Mouse (Mus musculus): Measurements from ENCODE around the gene Gm37240. TPM values are rescaled to one million over a fixed set of nuclear protein-coding genes. Genes with fewer than 3 reads are reported as not detected.
A peak's percentile ranks its signal among the peaks of the same experiment; 100 is the strongest.

Gene Gm37240
- polyA plus RNA-seq (2015; fragmentation: Nextera tagmentation; extraction: Ambion mirVana), result 0.93 and 1.5 TPM in 2 replicates

- H3K9me3 ChIP-seq (ENCODE audit: control insufficient read depth, low read length), result no peaks in the 10 kb centered on the region
- under 1% methylated on average over 43 of the region's 48 CpGs for WGBS
- H3K27ac ChIP-seq (ENCODE audit: low read depth, low read length), result no peak within 1 kb of the TSS
- peak within 1 kb of the TSS; percentile 91 for H3K4me2 ChIP-seq (ENCODE audit: low read length)
- peaks cover 8% of the 10 kb centered on the region for H3K4me1 ChIP-seq (ENCODE audit: control insufficient read depth, insufficient read depth, low read depth, low read length)
- no peaks in the 10 kb centered on the region for H3K36me3 ChIP-seq (ENCODE audit: control insufficient read depth, insufficient read depth, low read length)
- peaks cover 3% of the 10 kb centered on the region for H3K27me3 ChIP-seq (replicated peaks; ENCODE audit: control insufficient read depth, insufficient read depth, low read length)
- H3K4me3 ChIP-seq (ENCODE audit: low read length), result peak within 1 kb of the TSS; percentile 65
- peak within 1 kb of the TSS; percentile 45 for H3K9ac ChIP-seq (ENCODE audit: low read depth, low read length)
- ATAC-seq, result peak; percentile 88
Measured at GRCm38 (mm10) chr3:85887239-85887827, at the start of gene Gm37240, which contains the start of gene Glt28d2. Gene Gm37240, minus strand, starts transcription at chr3:85887518. Gene Glt28d2, minus strand, starts transcription at chr3:85887516.

- H3K36me3 ChIP-seq (ENCODE audit: control insufficient read depth, insufficient read depth, low read length), result no peaks in the 10 kb centered on the region
- no peak overlapping the region for H3K4me3 ChIP-seq (ENCODE audit: low read length)
- 91% methylated on average over 5 of the region's 5 CpGs for WGBS
- no peak overlapping the region for H3K4me2 ChIP-seq (ENCODE audit: low read length)
- no peak overlapping the region for H3K27ac ChIP-seq (ENCODE audit: low read depth, low read length)
- no peaks in the 10 kb centered on the region for H3K27me3 ChIP-seq (replicated peaks; ENCODE audit: control insufficient read depth, insufficient read depth, low read length)
- ATAC-seq, result no peak
- no peaks in the 10 kb centered on the region for H3K9me3 ChIP-seq (ENCODE audit: control insufficient read depth, low read length)
- H3K4me1 ChIP-seq (ENCODE audit: control insufficient read depth, insufficient read depth, low read depth, low read length), result no peaks in the 10 kb centered on the region
- no peak overlapping the region for H3K9ac ChIP-seq (ENCODE audit: low read depth, low read length)
Measured at GRCm38 (mm10) chr3:85933586-85933985, 46.3 kb upstream of the Gm37240 start.

GRCm38 (mm10) chr3:85931859-85932258 is 44.5 kb upstream of the Gm37240 start:
- H3K27me3 ChIP-seq (replicated peaks; ENCODE audit: control insufficient read depth, insufficient read depth, low read length), result no peaks in the 10 kb centered on the region
- no peaks in the 10 kb centered on the region for H3K4me1 ChIP-seq (ENCODE audit: control insufficient read depth, insufficient read depth, low read depth, low read length)
- no peaks in the 10 kb centered on the region for H3K36me3 ChIP-seq (ENCODE audit: control insufficient read depth, insufficient read depth, low read length)
- no peak overlapping the region for H3K4me3 ChIP-seq (ENCODE audit: low read length)
- no peak overlapping the region for H3K9ac ChIP-seq (ENCODE audit: low read depth, low read length)
- H3K27ac ChIP-seq (ENCODE audit: low read depth, low read length), result no peak overlapping the region
- WGBS, result 92% methylated on average over 6 of the region's 6 CpGs
- no peak for ATAC-seq
- no peak overlapping the region for H3K4me2 ChIP-seq (ENCODE audit: low read length)
- H3K9me3 ChIP-seq (ENCODE audit: control insufficient read depth, low read length), result no peaks in the 10 kb centered on the region

GRCm38 (mm10) chr3:85930671-85931255 is 43.4 kb upstream of the Gm37240 start:
- no peak overlapping the region for H3K4me2 ChIP-seq (ENCODE audit: low read length)
- H3K4me3 ChIP-seq (ENCODE audit: low read length), result no peak overlapping the region
- H3K27me3 ChIP-seq (replicated peaks; ENCODE audit: control insufficient read depth, insufficient read depth, low read length), result no peaks in the 10 kb centered on the region
- no peaks in the 10 kb centered on the region for H3K4me1 ChIP-seq (ENCODE audit: control insufficient read depth, insufficient read depth, low read depth, low read length)
- no peak for ATAC-seq
- WGBS, result 43% methylated on average over 11 of the region's 11 CpGs
- no peak overlapping the region for H3K27ac ChIP-seq (ENCODE audit: low read depth, low read length)
- no peaks in the 10 kb centered on the region for H3K36me3 ChIP-seq (ENCODE audit: control insufficient read depth, insufficient read depth, low read length)
- H3K9ac ChIP-seq (ENCODE audit: low read depth, low read length), result no peak overlapping the region
- no peaks in the 10 kb centered on the region for H3K9me3 ChIP-seq (ENCODE audit: control insufficient read depth, low read length)

- 84% methylated on average over 5 of the region's 5 CpGs for WGBS
- Histone ChIP-seq H3K36me3 (ENCODE audit: control insufficient read depth, insufficient read depth, low read length) (no peaks in the 10 kb centered on the region), H3K4me1 (ENCODE audit: control insufficient read depth, insufficient read depth, low read depth, low read length) (no peaks in the 10 kb centered on the region), H3K9me3 (ENCODE audit: control insufficient read depth, low read length) (no peaks in the 10 kb centered on the region), H3K9ac (ENCODE audit: low read depth, low read length) (no peak overlapping the region), H3K27me3 (replicated peaks; ENCODE audit: control insufficient read depth, insufficient read depth, low read length) (no peaks in the 10 kb centered on the region), H3K4me2 (ENCODE audit: low read length) (no peak overlapping the region), H3K27ac (ENCODE audit: low read depth, low read length) (no peak overlapping the region), H3K4me3 (ENCODE audit: low read length) (no peak overlapping the region)
- ATAC-seq, result no peak
Measured at GRCm38 (mm10) chr3:85929711-85930110, 42.4 kb upstream of the Gm37240 start.

- Histone ChIP-seq H3K4me1 (ENCODE audit: control insufficient read depth, insufficient read depth, low read depth, low read length) (no peaks in the 10 kb centered on the region; the same call in 1 of the 2 replicates), H3K27me3 (replicated peaks; ENCODE audit: control insufficient read depth, insufficient read depth, low read length) (no peaks in the 10 kb centered on the region), H3K4me3 (ENCODE audit: low read length) (no peak overlapping the region), H3K36me3 (ENCODE audit: control insufficient read depth, insufficient read depth, low read length) (no peaks in the 10 kb centered on the region), H3K27ac (ENCODE audit: low read depth, low read length) (no peak overlapping the region), H3K9me3 (ENCODE audit: control insufficient read depth, low read length) (no peaks in the 10 kb centered on the region), H3K9ac (ENCODE audit: low read depth, low read length) (no peak overlapping the region), H3K4me2 (ENCODE audit: low read length) (no peak overlapping the region)
- peak; percentile 92 for ATAC-seq
- WGBS, result 63% methylated on average over 5 of the region's 5 CpGs
Measured at GRCm38 (mm10) chr3:85928140-85928611, 40.9 kb upstream of the Gm37240 start.

- 85% methylated on average over 9 of the region's 9 CpGs for WGBS
- no peak overlapping the region for H3K4me3 ChIP-seq (ENCODE audit: low read length)
- H3K4me1 ChIP-seq (ENCODE audit: control insufficient read depth, insufficient read depth, low read depth, low read length), result no peaks in the 10 kb centered on the region; the same call in 1 of the 2 replicates
- H3K9me3 ChIP-seq (ENCODE audit: control insufficient read depth, low read length), result no peaks in the 10 kb centered on the region
- H3K4me2 ChIP-seq (ENCODE audit: low read length), result no peak overlapping the region
- no peak overlapping the region for H3K9ac ChIP-seq (ENCODE audit: low read depth, low read length)
- no peak for ATAC-seq
- no peaks in the 10 kb centered on the region for H3K27me3 ChIP-seq (replicated peaks; ENCODE audit: control insufficient read depth, insufficient read depth, low read length)
- no peak overlapping the region for H3K27ac ChIP-seq (ENCODE audit: low read depth, low read length)
- H3K36me3 ChIP-seq (ENCODE audit: control insufficient read depth, insufficient read depth, low read length), result no peaks in the 10 kb centered on the region
Measured at GRCm38 (mm10) chr3:85927296-85927695, 40.0 kb upstream of the Gm37240 start.

- ATAC-seq, result 0 out of 2 replicates have a peak, but pooled peaks have one; percentile 9
- no peak overlapping the region for H3K9ac ChIP-seq (ENCODE audit: low read depth, low read length)
- H3K27me3 ChIP-seq (replicated peaks; ENCODE audit: control insufficient read depth, insufficient read depth, low read length), result no peaks in the 10 kb centered on the region
- peak overlapping the region; percentile 13; the same call in 1 of the 2 replicates for H3K4me3 ChIP-seq (ENCODE audit: low read length)
- peak overlapping the region; percentile 49 for H3K4me2 ChIP-seq (ENCODE audit: low read length)
- H3K27ac ChIP-seq (ENCODE audit: low read depth, low read length), result no peak overlapping the region
- no peaks in the 10 kb centered on the region for H3K9me3 ChIP-seq (ENCODE audit: control insufficient read depth, low read length)
- WGBS, result 46% methylated on average over 18 of the region's 18 CpGs
- H3K36me3 ChIP-seq (ENCODE audit: control insufficient read depth, insufficient read depth, low read length), result no peaks in the 10 kb centered on the region
- no peaks in the 10 kb centered on the region; the same call in 1 of the 2 replicates for H3K4me1 ChIP-seq (ENCODE audit: control insufficient read depth, insufficient read depth, low read depth, low read length)
Measured at GRCm38 (mm10) chr3:85923954-85924945, 36.9 kb upstream of the Gm37240 start.

Data from hindbrain, embryonic 16.5 days (tissue).